ENCODE assay signal across 8 mouse cellular contexts in genomic region chr1:132095356-132096004, GRCm38 (mm10). TPM values are rescaled to one million over a fixed set of nuclear protein-coding genes. Genes with fewer than 3 reads are reported as not detected.
DNase-seq lines count a peak whose midpoint lies in the region; ATAC-seq lines count a peak whose summit lies in the region.

No protein-coding gene starts in this region.

- H3K9ac ChIP-seq in forebrain, embryonic 14.5 days (ENCODE audit: low read length) = no peak overlapping the region

- peak; percentile 83 for DNase-seq in urinary bladder, postnatal 14 days (ENCODE audit: low spot score)
- DNase-seq in urinary bladder, postnatal 10 days (ENCODE audit: low spot score) = no peak
- DNase-seq in cerebellum, postnatal 25 days = peak; percentile 92 to 96
- DNase-seq in forebrain, embryonic 14.5 days (ENCODE audit: low spot score) = no peak
- no peak for DNase-seq in right cerebral cortex, adult 2 months (ENCODE audit: low spot score in 2 of 2)

- ATAC-seq in hematopoietic stem cell, adult 5-6 weeks (replicated peaks in 1 of 2; ENCODE audit: insufficient read depth in 1 of 2, low FRiP score in 2 of 2, low TSS enrichment in 1 of 2, low read depth in 1 of 2, poor library complexity in 2 of 2, severe bottlenecking in 2 of 2) = peak; percentile 90 to 91
- peak; percentile 94 for ATAC-seq in megakaryocyte-erythroid progenitor cell, adult 5-6 weeks (replicated peaks; ENCODE audit: low FRiP score, low TSS enrichment, poor library complexity, severe bottlenecking)
- no peak for ATAC-seq in forebrain, embryonic 14.5 days
- no peak for ATAC-seq in activated CD4-positive, CD25-positive, alpha-beta regulatory T cell, adult 4 months

- H3K4me1 ChIP-seq in forebrain, embryonic 14.5 days (ENCODE audit: control insufficient read depth, insufficient read depth, low read length) = no peaks in the 10 kb centered on the region

- 82% methylated on average over 11 of the region's 11 CpGs for WGBS in forebrain, embryonic 14.5 days

- H3K9me3 ChIP-seq in forebrain, embryonic 14.5 days (replicated peaks; ENCODE audit: control insufficient read depth, low read length) = no peaks in the 10 kb centered on the region

- no peak overlapping the region for H3K27ac ChIP-seq in forebrain, embryonic 14.5 days (ENCODE audit: low read depth, low read length)

- H3K27me3 ChIP-seq in forebrain, embryonic 14.5 days (replicated peaks; ENCODE audit: control insufficient read depth, insufficient read depth, low read length) = no peaks in the 10 kb centered on the region

- H3K36me3 ChIP-seq in forebrain, embryonic 14.5 days (ENCODE audit: control insufficient read depth, insufficient read depth, low read length) = no peaks in the 10 kb centered on the region

- H3K4me3 ChIP-seq in forebrain, embryonic 14.5 days (ENCODE audit: low read depth, low read length) = no peak overlapping the region

- H3K4me2 ChIP-seq in forebrain, embryonic 14.5 days (ENCODE audit: low read length) = no peak overlapping the region

RNA-seq across cellular contexts. Expression of gene Mfsd4a, which starts 27.6 kb away (rescaled TPM):
- 0.79 and 2.9 TPM in 2 replicates for total RNA-seq in hematopoietic stem cell, adult 5-6 weeks (2017)
- 0.40 TPM in 1 of 2 replicates, not detected in the other for total RNA-seq in megakaryocyte-erythroid progenitor cell, adult 5-6 weeks (2014; fragmentation: Nextera tagmentation)
- total RNA-seq in megakaryocyte-erythroid progenitor cell, adult 5-6 weeks (2017) = 0.75 and 3.8 TPM in 2 replicates
- polyA plus RNA-seq in forebrain, embryonic 14.5 days (2014; fragmentation: Nextera tagmentation; extraction: Ambion mirVana) = 3.7 and 5.0 TPM in 2 replicates
- 10 to 100 TPM; 39.0 to 45.4 TPM for polyA plus RNA-seq in activated CD4-positive, CD25-positive, alpha-beta regulatory T cell, adult 4 months (2017; shearing (Covaris generic))

RNA-seq across cellular contexts. Expression of gene Cdk18, which starts 44.0 kb away (rescaled TPM):
- total RNA-seq in hematopoietic stem cell, adult 5-6 weeks (2017) = 4.5 and 6.4 TPM in 2 replicates
- total RNA-seq in megakaryocyte-erythroid progenitor cell, adult 5-6 weeks (2014; fragmentation: Nextera tagmentation) = 0.42 TPM in 1 of 2 replicates, not detected in the other
- total RNA-seq in megakaryocyte-erythroid progenitor cell, adult 5-6 weeks (2017) = 0.46 TPM in 1 of 2 replicates, not detected in the other
- 0.31 and 0.69 TPM in 2 replicates for polyA plus RNA-seq in forebrain, embryonic 14.5 days (2014; fragmentation: Nextera tagmentation; extraction: Ambion mirVana)
- not detected for polyA plus RNA-seq in activated CD4-positive, CD25-positive, alpha-beta regulatory T cell, adult 4 months (2017; shearing (Covaris generic))

Comparison
In these comparisons a context has a peak if more than half of its experiments do, and no peak if none do; other contexts are left out.
1. DNase-seq: peak in urinary bladder, postnatal 14 days (single experiment) and cerebellum, postnatal 25 days (2 of 2); none in urinary bladder, postnatal 10 days (single experiment), forebrain, embryonic 14.5 days (single experiment) and right cerebral cortex, adult 2 months (0 of 2).
2. ATAC-seq: peak in hematopoietic stem cell, adult 5-6 weeks (2 of 2) and megakaryocyte-erythroid progenitor cell, adult 5-6 weeks (single experiment); none in forebrain, embryonic 14.5 days (single experiment) and activated CD4-positive, CD25-positive, alpha-beta regulatory T cell, adult 4 months (single experiment).